Comparison of ENCODE assay signal across 8 mouse cellular contexts in the genomic region with DNA sequence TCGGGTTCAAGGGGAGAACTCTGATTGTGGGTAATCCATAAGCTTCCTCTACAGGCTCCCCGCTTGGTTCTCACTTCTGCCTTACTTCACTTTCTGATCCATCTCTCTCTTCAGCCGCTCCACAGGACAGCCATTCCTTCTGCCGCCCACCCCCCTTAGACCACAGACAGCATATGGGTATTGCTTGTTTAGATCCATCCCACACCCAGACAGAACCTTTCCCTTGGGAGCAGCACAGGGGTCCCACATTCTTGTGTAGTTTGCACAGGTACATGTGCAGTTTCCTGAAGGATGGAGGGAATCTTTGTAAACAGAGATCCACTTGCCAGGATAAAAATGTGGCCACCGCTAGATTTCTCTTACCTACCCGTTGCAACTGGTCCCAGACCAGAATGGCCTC. TPM values are rescaled to one million over a fixed set of nuclear protein-coding genes. Genes with fewer than 3 reads are reported as not detected.
DNase-seq lines count a peak whose midpoint lies in the region; ATAC-seq and TF ChIP-seq lines count a peak whose summit lies in the region.

No protein-coding gene starts in this region.

- H3K27ac ChIP-seq in gastrocnemius, adult 2 months, result peak overlapping the region; percentile 92
- 0 out of 2 replicates have a peak overlapping the region, but pooled peaks have one; percentile 88 for H3K27ac ChIP-seq in lung, embryonic 15.5 days
- H3K27ac ChIP-seq in limb, embryonic 13.5 days, result peak overlapping the region; percentile 92; the same call in 1 of the 2 replicates
- H3K27ac ChIP-seq in stomach, embryonic 15.5 days, result no peak overlapping the region

- peak overlapping the region; percentile 79; the same call in 1 of the 2 replicates for H3K4me3 ChIP-seq in gastrocnemius, adult 2 months
- peak overlapping the region; percentile 74; the same call in 1 of the 2 replicates for H3K4me3 ChIP-seq in lung, embryonic 15.5 days
- peak overlapping the region; percentile 71; the same call in 1 of the 2 replicates for H3K4me3 ChIP-seq in limb, embryonic 13.5 days
- H3K4me3 ChIP-seq in stomach, embryonic 15.5 days (replicated peaks), result no peak overlapping the region

- no peaks in the 10 kb centered on the region for H3K27me3 ChIP-seq in lung, embryonic 15.5 days
- no peaks in the 10 kb centered on the region for H3K27me3 ChIP-seq in limb, embryonic 13.5 days
- H3K27me3 ChIP-seq in stomach, embryonic 15.5 days (replicated peaks), result no peaks in the 10 kb centered on the region

- no peak for TF ChIP-seq CTCF in gastrocnemius, adult 2 months (IDR thresholded peaks at IDR 0.05)

- ATAC-seq in lung, embryonic 15.5 days (ENCODE audit: borderline replicate concordance, extremely low read depth, low FRiP score, low TSS enrichment), result no peak
- no peak for ATAC-seq in limb, embryonic 13.5 days (ENCODE audit: low FRiP score, low read depth)
- no peak for ATAC-seq in stomach, embryonic 15.5 days (ENCODE audit: insufficient read depth, low FRiP score, low read depth)

- H3K4me1 ChIP-seq in lung, embryonic 15.5 days, result peaks cover 81% of the 10 kb centered on the region
- peaks cover 85% of the 10 kb centered on the region for H3K4me1 ChIP-seq in limb, embryonic 13.5 days
- H3K4me1 ChIP-seq in stomach, embryonic 15.5 days, result peaks cover 78% of the 10 kb centered on the region

- WGBS in lung, embryonic 15.5 days, result 36% methylated on average over 6 of the region's 6 CpGs
- WGBS in limb, embryonic 13.5 days, result 28% methylated on average over 6 of the region's 6 CpGs
- 37% methylated on average over 6 of the region's 6 CpGs for WGBS in stomach, embryonic 15.5 days

- no peaks in the 10 kb centered on the region for H3K9me3 ChIP-seq in lung, embryonic 15.5 days
- H3K9me3 ChIP-seq in limb, embryonic 13.5 days, result no peaks in the 10 kb centered on the region
- no peaks in the 10 kb centered on the region for H3K9me3 ChIP-seq in stomach, embryonic 15.5 days

- H3K36me3 ChIP-seq in lung, embryonic 15.5 days, result no peaks in the 10 kb centered on the region
- peaks cover 8% of the 10 kb centered on the region; the same call in 1 of the 2 replicates for H3K36me3 ChIP-seq in limb, embryonic 13.5 days
- no peaks in the 10 kb centered on the region for H3K36me3 ChIP-seq in stomach, embryonic 15.5 days

- peak overlapping the region; percentile 94 for H3K4me2 ChIP-seq in lung, embryonic 15.5 days
- peak overlapping the region; percentile 87 for H3K4me2 ChIP-seq in limb, embryonic 13.5 days (replicated peaks)
- H3K4me2 ChIP-seq in stomach, embryonic 15.5 days, result peak overlapping the region; percentile 91

- no peak overlapping the region for H3K9ac ChIP-seq in lung, embryonic 15.5 days
- no peak overlapping the region for H3K9ac ChIP-seq in limb, embryonic 13.5 days
- H3K9ac ChIP-seq in stomach, embryonic 15.5 days, result no peak overlapping the region

- no peak for DNase-seq in gastrocnemius, adult 2 months
- no peak for DNase-seq in gastrocnemius, postnatal 36 days
- no peak for DNase-seq in lung, postnatal 14 days
- no peak for DNase-seq in adipocyte (ENCODE audit: low spot score)
- no peak for DNase-seq in frontal cortex, postnatal 10 days (ENCODE audit: low spot score in 2 of 2)

- intact Hi-C loops in gastrocnemius, adult 2 months (cut with DNase I), result no loop called here
- intact Hi-C loops in gastrocnemius, postnatal 36 days (cut with DNase I), result loop anchor here (10.0 kb wide), 1 partner anchor 432 kb away; a partner anchor contains a TSS

RNA-seq across cellular contexts. Expression of a gene that starts 0.7 kb away (rescaled TPM):
- total RNA-seq in gastrocnemius, adult 2 months (2021), result 10 to 100 TPM; 63.8 to 69.0 TPM
- total RNA-seq in gastrocnemius, postnatal 36 days (2021), result 10 to 100 TPM; 58.0 to 58.3 TPM
- polyA plus RNA-seq in lung, embryonic 15.5 days (2015; fragmentation: Nextera tagmentation; extraction: Ambion mirVana), result 80.6 and 87.8 TPM in 2 replicates
- polyA plus RNA-seq in limb, embryonic 13.5 days (2015; fragmentation: Nextera tagmentation; extraction: Ambion mirVana), result 129 and 137 TPM in 2 replicates
- polyA plus RNA-seq in stomach, embryonic 15.5 days (2015; fragmentation: Nextera tagmentation; extraction: Ambion mirVana), result 51.8 and 58.9 TPM in 2 replicates

RNA-seq across cellular contexts. Expression of a gene that starts 4.9 kb away (rescaled TPM):
- total RNA-seq in gastrocnemius, adult 2 months (2021), result 10 to 100 TPM; 15.9 to 19.8 TPM
- total RNA-seq in gastrocnemius, postnatal 36 days (2021), result 10 to 100 TPM; 14.6 to 15.7 TPM
- 52.5 and 53.2 TPM in 2 replicates for polyA plus RNA-seq in lung, embryonic 15.5 days (2015; fragmentation: Nextera tagmentation; extraction: Ambion mirVana)
- polyA plus RNA-seq in limb, embryonic 13.5 days (2015; fragmentation: Nextera tagmentation; extraction: Ambion mirVana), result 73.3 and 75.5 TPM in 2 replicates
- 48.6 and 48.7 TPM in 2 replicates for polyA plus RNA-seq in stomach, embryonic 15.5 days (2015; fragmentation: Nextera tagmentation; extraction: Ambion mirVana)

RNA-seq across cellular contexts. Expression of a gene that starts 5.1 kb away (rescaled TPM):
- total RNA-seq in gastrocnemius, adult 2 months (2021), result 1 to 10 TPM; 4.8 to 6.1 TPM
- total RNA-seq in gastrocnemius, postnatal 36 days (2021), result 1 to 10 TPM; 3.5 to 4.5 TPM
- polyA plus RNA-seq in lung, embryonic 15.5 days (2015; fragmentation: Nextera tagmentation; extraction: Ambion mirVana), result 12.8 and 15.3 TPM in 2 replicates
- polyA plus RNA-seq in limb, embryonic 13.5 days (2015; fragmentation: Nextera tagmentation; extraction: Ambion mirVana), result 20.1 and 20.5 TPM in 2 replicates
- 26.2 and 26.9 TPM in 2 replicates for polyA plus RNA-seq in stomach, embryonic 15.5 days (2015; fragmentation: Nextera tagmentation; extraction: Ambion mirVana)

RNA-seq across cellular contexts. Expression of a gene that starts 13.4 kb away (rescaled TPM):
- total RNA-seq in gastrocnemius, adult 2 months (2021), result under 1 TPM in 1 of 2 experiments, not detected in 1; 0.15 TPM
- total RNA-seq in gastrocnemius, postnatal 36 days (2021), result under 1 TPM in 1 of 2 experiments, not detected in 1; 0.30 TPM
- 0.07 and 0.20 TPM in 2 replicates for polyA plus RNA-seq in lung, embryonic 15.5 days (2015; fragmentation: Nextera tagmentation; extraction: Ambion mirVana)
- polyA plus RNA-seq in limb, embryonic 13.5 days (2015; fragmentation: Nextera tagmentation; extraction: Ambion mirVana), result 0.57 and 1.0 TPM in 2 replicates
- polyA plus RNA-seq in stomach, embryonic 15.5 days (2015; fragmentation: Nextera tagmentation; extraction: Ambion mirVana), result 0.19 and 0.42 TPM in 2 replicates

RNA-seq across cellular contexts. Expression of a gene that starts 14.2 kb away (rescaled TPM):
- 10 to 100 TPM in 1 of 2 experiments, 1 to 10 TPM in 1; 8.2 to 14.9 TPM for total RNA-seq in gastrocnemius, adult 2 months (2021)
- total RNA-seq in gastrocnemius, postnatal 36 days (2021), result 10 to 100 TPM in 1 of 2 experiments, 1 to 10 TPM in 1; 9.0 to 12.3 TPM
- polyA plus RNA-seq in lung, embryonic 15.5 days (2015; fragmentation: Nextera tagmentation; extraction: Ambion mirVana), result 31.6 and 32.6 TPM in 2 replicates
- polyA plus RNA-seq in limb, embryonic 13.5 days (2015; fragmentation: Nextera tagmentation; extraction: Ambion mirVana), result 48.2 and 51.2 TPM in 2 replicates
- polyA plus RNA-seq in stomach, embryonic 15.5 days (2015; fragmentation: Nextera tagmentation; extraction: Ambion mirVana), result 37.9 and 50.7 TPM in 2 replicates
